Mouse (Mus musculus) embryonic facial prominence, embryonic 12.5 days (tissue): ENCODE results near the gene Zbtb21. TPM values are rescaled to one million over a fixed set of nuclear protein-coding genes. Genes with fewer than 3 reads are reported as not detected.
"Not testable (repeated sequence)": the region's sequence is repeated elsewhere in the genome, so short reads cannot be mapped to it uniquely, and the experiment has no call there.

Experiments
- ATAC-seq: fragments of 200-750 bp; cut with Nextera tagmentation; 2 replicates; pipeline ENCODE4 v1.8.0; 2017; ENCODE audit not compliant: insufficient number of reproducible peaks, insufficient read depth, low FRiP score, low TSS enrichment
- H3K27ac ChIP-seq: fragments of 300-500 bp; sonication (generic); 2 replicates; pipeline ENCODE4 v1.5.1; 2016; ENCODE audit warnings: mild to moderate bottlenecking
- H3K27me3 ChIP-seq: fragments of 300-500 bp; sonication (generic); 2 replicates; pipeline ENCODE4 v1.6.1; 2016; ENCODE audit warnings: mild to moderate bottlenecking, moderate library complexity
- H3K36me3 ChIP-seq: fragments of 300-500 bp; sonication (generic); 2 replicates; pipeline ENCODE4 v1.6.1; 2016; ENCODE audit warnings: mild to moderate bottlenecking
- H3K4me1 ChIP-seq: fragments of 300-500 bp; sonication (generic); 2 replicates; pipeline ENCODE4 v1.6.1; 2016
- H3K4me2 ChIP-seq: fragments of 300-500 bp; sonication (generic); replicated peaks from 2 replicates; pipeline ENCODE4 v1.6.1; 2016; ENCODE audit warnings: mild to moderate bottlenecking, moderate library complexity
- H3K4me3 ChIP-seq: fragments of 300-500 bp; sonication (generic); 2 replicates; pipeline ENCODE4 v1.5.1; 2016; ENCODE audit warnings: mild to moderate bottlenecking
- H3K9ac ChIP-seq: fragments of 300-500 bp; sonication (generic); 2 replicates; pipeline ENCODE4 v1.6.1; 2016; ENCODE audit warnings: mild to moderate bottlenecking, moderate library complexity
- H3K9me3 ChIP-seq: fragments of 300-500 bp; sonication (generic); 2 replicates; pipeline ENCODE4 v1.6.1; 2016; ENCODE audit warnings: mild to moderate bottlenecking, moderate library complexity
- WGBS: fragments of 180-500 bp; shearing (Covaris S2); methylation state at CpG from one replicate; pipeline ENCODE4 v1.1.7; 2016; 5-methylcytosine and 5-hydroxymethylcytosine counted together
- polyA plus RNA-seq: library from polyadenylated mRNA; unstranded; fragments of >200 nt; fragmentation: Nextera tagmentation; extraction: Ambion mirVana; gene quantifications from 2 replicates; pipeline ENCODE4 v1.2.1, GENCODE M21; 2016

The Zbtb21 gene
- polyA plus RNA-seq, result 14.2 and 16.7 TPM in 2 replicates

DNA sequence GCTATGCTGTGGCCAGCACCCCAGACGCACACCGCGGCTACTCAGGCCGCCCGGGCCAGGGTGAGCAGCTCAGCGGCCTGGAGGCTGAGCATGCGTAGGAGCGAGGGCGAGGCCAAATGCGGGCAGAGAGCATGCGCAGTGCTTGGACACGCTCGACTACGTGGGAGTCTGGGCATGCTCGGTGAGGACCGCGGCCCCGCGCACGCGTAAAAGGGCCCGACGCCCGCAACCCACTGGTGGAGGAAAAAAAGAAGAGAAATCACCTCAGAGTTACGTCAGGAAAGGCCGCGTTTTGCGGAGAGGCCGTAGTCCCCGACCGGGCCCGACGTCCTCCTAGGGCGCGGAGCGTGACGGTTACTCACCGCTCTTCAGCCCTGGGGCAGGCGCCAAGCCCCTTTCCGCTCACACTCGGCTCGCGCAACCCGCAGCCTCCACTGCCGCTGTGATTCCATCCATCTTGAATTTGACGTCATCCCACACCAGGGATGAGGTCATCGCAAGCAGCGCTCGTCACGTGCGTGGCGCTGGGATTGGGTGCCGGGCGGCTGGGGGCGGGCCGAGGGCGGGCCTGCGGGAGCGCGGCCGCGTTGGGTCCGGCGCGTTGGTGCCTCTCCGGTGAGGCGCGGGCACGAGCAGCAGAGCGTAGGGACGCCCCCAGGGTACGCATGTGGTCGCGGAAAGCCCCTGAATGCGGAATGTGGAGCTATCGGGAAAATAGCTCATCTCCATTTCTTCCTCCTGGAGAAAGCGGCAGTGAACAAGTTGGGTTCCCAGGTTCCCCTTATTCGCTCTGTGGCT is at the start of gene Zbtb21, which contains the start of gene C2cd2:
Gene Zbtb21, minus strand, starts transcription at position 472 of the 798 bp plus-strand sequence.
Gene C2cd2, minus strand, starts transcription at position 448 of the 798 bp plus-strand sequence.
- H3K4me3 ChIP-seq, result peak within 1 kb of the TSS; percentile 90
- ATAC-seq, result peak; percentile 99
- peaks cover 11% of the 10 kb centered on the region; the same call in 1 of the 2 replicates for H3K4me1 ChIP-seq
- WGBS, result under 1% methylated on average over 78 of the region's 78 CpGs
- no peaks in the 10 kb centered on the region for H3K36me3 ChIP-seq
- H3K9ac ChIP-seq, result peak within 1 kb of the TSS; percentile 89
- no peaks in the 10 kb centered on the region for H3K27me3 ChIP-seq
- peak within 1 kb of the TSS; percentile 95 for H3K27ac ChIP-seq
- H3K4me2 ChIP-seq, result peak within 1 kb of the TSS; percentile 89
- no peaks in the 10 kb centered on the region for H3K9me3 ChIP-seq

- H3K9ac ChIP-seq, result peak overlapping the region; percentile 48
- H3K27me3 ChIP-seq, H3K36me3 ChIP-seq, H3K4me1 ChIP-seq: not testable (repeated sequence)
- peak; percentile 43 for ATAC-seq
- peak overlapping the region; percentile 62 for H3K4me2 ChIP-seq
- WGBS, result under 1% methylated on average over 8 of the region's 8 CpGs
- peak overlapping the region; percentile 60 for H3K4me3 ChIP-seq
- peak overlapping the region; percentile 47; the same call in 1 of the 2 replicates for H3K27ac ChIP-seq
- H3K9me3 ChIP-seq, result peaks cover 16% of the 10 kb centered on the region
Observed at GRCm38 (mm10) chr16:97997383-97997731, 34.9 kb upstream of the Zbtb21 start.

DNA sequence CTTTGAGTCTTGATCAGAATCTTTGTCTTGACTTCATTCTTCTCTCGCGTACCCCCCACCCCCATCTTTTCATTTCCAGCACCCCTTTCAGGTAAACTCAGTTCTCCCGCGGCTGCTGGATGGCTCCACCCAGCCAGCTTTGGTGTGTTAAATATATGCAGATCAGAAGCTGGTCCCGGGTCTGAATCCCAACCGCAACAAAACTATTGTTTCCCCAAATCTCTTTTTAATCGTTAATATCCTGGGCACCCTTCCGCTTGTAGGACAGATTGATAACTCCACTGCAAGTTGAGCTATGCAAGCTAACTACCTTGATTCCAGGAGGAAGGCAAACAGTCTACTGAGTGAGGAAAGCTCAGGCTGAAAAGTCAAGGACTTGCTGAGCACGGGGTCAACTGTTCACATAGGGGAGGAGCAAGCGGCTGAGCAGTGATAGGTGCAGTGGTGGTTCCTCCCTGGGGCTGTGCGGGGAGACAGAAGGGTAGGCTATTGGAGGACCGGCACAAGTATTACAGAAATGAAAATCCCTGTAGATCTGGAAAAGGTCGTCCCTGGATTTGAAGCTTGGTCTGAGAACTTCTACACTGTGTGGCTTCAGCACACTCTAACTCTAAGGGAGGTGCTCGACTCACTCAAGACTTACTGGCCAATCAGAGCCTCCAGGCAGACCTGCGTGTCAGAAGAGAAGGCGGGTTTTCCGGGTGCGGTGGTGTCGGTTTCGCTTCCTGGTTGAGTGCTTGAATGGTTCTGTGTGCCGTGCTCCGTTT is 34.4 kb upstream of the Zbtb21 start, which contains the start of gene B230307C23Rik:
Gene B230307C23Rik, plus strand, starts transcription at position 700 of the 767 bp plus-strand sequence.
- Histone ChIP-seq H3K9me3 (peaks cover 10% of the 10 kb centered on the region), H3K9ac (peak within 1 kb of the TSS; percentile 50), H3K27me3 (no peaks in the 10 kb centered on the region), H3K4me1 (no peaks in the 10 kb centered on the region), H3K36me3 (peaks cover 8% of the 10 kb centered on the region; the same call in 1 of the 2 replicates), H3K27ac (peak within 1 kb of the TSS; percentile 47), H3K4me2 (peak within 1 kb of the TSS; percentile 62), H3K4me3 (peak within 1 kb of the TSS; percentile 60)
- WGBS, result 2% methylated on average over 22 of the region's 22 CpGs
- ATAC-seq, result peak; percentile 99

DNA sequence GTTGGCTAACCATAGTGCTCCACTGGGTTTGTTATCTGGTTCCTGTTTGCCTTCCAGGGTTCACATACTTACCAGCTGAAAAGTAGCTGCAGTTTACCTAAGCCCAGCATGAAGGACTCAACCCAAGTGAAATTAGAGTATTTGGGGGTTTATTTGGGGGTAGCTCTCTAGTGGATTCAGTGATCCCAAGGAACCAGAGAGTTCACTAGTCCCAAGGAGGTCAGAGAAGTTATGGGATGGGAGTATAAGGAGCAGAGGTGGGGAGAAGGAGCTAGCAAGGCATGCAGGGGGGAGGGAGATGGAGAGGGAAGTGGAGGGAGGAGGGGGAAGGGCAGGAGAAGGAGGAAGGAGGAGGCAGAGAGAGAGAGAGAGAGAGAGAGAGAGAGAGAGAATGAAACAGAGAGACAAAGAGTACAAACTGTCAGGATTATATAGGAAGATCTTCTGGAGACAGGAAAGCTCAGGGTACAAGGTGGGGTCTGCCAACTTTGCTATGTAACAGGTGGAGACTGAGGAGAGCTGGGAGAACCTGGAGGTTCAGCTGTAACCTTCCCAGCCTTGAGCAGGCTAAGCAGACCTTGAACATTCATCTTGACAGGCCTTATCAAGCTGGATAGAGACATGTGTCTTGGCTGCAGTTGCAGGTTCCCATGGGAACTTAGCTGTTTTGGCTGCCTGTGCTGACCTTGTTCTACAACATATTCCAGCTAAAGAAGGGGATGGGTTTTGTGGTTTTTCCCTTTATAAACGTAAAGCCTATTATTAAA is 33.6 kb upstream of the Zbtb21 start:
- Histone ChIP-seq H3K27me3 (no peaks in the 10 kb centered on the region), H3K9me3 (peaks cover 10% of the 10 kb centered on the region), H3K9ac (no peak overlapping the region), H3K4me2 (peak overlapping the region; percentile 62), H3K4me1 (no peaks in the 10 kb centered on the region), H3K36me3 (peaks cover 8% of the 10 kb centered on the region; the same call in 1 of the 2 replicates), H3K27ac (no peak overlapping the region), H3K4me3 (peak overlapping the region; percentile 60)
- no peak for ATAC-seq
- WGBS, result 24% methylated on average over 1 of the region's 1 CpGs

DNA sequence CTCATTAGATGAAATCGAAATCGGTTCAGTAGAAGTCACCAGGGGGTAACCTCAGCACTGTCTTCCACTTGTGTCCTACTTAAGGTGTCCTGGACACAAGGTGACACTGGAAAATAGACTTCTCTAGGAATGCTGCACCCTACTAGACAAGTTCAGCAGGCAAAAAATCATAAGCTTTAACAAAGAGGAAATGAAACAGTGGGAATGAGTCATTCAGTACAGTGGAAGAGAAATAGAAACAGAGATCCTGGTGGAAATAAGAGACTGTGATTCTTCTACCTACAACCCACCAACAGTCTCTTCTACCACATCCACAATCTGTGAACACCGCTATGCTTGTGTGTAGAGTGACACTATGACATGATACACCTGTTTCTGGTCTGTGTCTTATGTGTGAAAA is 30.1 kb upstream of the Zbtb21 start:
- not testable (repeated sequence) for H3K4me1 ChIP-seq, H3K4me3 ChIP-seq, H3K4me2 ChIP-seq, H3K36me3 ChIP-seq, H3K9ac ChIP-seq, H3K9me3 ChIP-seq, H3K27ac ChIP-seq, H3K27me3 ChIP-seq, ATAC-seq
- WGBS, result 79% methylated on average over 3 of the region's 3 CpGs

- Histone ChIP-seq H3K27me3 (no peaks in the 10 kb centered on the region), H3K4me2 (no peak overlapping the region), H3K9me3 (0 out of 2 replicates have a peak, but pooled peaks cover 3% of the 10 kb centered on the region), H3K4me1 (no peaks in the 10 kb centered on the region), H3K9ac (no peak overlapping the region), H3K4me3 (no peak overlapping the region), H3K36me3 (no peaks in the 10 kb centered on the region), H3K27ac (no peak overlapping the region)
- 68% methylated on average over 2 of the region's 2 CpGs for WGBS
- no peak for ATAC-seq
Observed at GRCm38 (mm10) chr16:97991517-97991916, 29.1 kb upstream of the Zbtb21 start.

DNA sequence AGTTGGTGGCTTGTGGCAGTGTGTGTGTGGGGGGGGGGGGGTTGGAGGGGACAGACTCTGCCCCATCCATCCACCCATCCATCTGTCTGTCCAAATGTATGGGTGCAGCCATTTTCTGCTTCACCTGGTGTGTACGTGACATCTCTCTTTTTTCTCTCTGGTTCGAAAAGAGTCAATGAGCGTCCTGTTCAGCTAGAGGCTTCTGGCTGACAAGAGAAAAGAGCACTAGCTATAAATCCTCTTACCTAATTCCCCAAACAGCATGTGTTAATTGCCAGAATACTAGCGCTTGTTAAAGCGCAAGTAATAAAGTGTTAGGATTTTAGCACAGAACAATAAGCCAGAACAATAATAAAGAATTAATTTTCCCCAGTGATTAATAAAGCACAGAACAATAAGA is 22.2 kb upstream of the Zbtb21 start:
- no peak overlapping the region for H3K4me2 ChIP-seq
- ATAC-seq, result no peak
- no peaks in the 10 kb centered on the region for H3K4me1 ChIP-seq
- no peak overlapping the region for H3K27ac ChIP-seq
- H3K9me3 ChIP-seq, result 0 out of 2 replicates have a peak, but pooled peaks cover 3% of the 10 kb centered on the region
- H3K9ac ChIP-seq, result no peak overlapping the region
- 81% methylated on average over 5 of the region's 5 CpGs for WGBS
- no peak overlapping the region for H3K4me3 ChIP-seq
- H3K27me3 ChIP-seq, result no peaks in the 10 kb centered on the region
- no peaks in the 10 kb centered on the region for H3K36me3 ChIP-seq

DNA sequence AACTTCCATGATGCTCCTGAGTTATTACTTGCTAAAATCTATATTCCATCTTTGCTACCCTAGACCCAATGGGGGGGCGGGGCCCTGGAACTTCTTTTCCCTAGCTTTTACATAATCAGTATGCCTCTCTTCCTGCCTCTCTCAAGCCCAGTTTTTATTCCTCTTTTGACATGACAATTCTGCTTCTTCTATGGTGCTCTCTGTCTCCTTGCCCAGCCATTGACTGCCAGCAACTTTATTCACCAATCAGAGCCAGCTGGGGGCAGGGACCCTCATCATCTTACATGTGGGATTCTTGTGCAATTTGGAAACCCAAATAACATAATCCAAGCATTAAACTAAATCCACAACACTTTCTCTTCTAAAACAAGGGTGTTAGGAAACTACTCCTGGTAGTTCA is 18.9 kb upstream of the Zbtb21 start:
- H3K27me3 ChIP-seq, result no peaks in the 10 kb centered on the region
- H3K4me2 ChIP-seq, result no peak overlapping the region
- no peaks in the 10 kb centered on the region for H3K36me3 ChIP-seq
- H3K4me3 ChIP-seq, result no peak overlapping the region
- H3K9ac ChIP-seq, result no peak overlapping the region
- H3K27ac ChIP-seq, result no peak overlapping the region
- ATAC-seq, result no peak
- WGBS, result 94% methylated on average over 1 of the region's 1 CpGs
- no peaks in the 10 kb centered on the region for H3K9me3 ChIP-seq
- H3K4me1 ChIP-seq, result no peaks in the 10 kb centered on the region

GRCm38 (mm10) chr16:97977722-97978121 is 15.3 kb upstream of the Zbtb21 start:
- ATAC-seq, result no peak
- Histone ChIP-seq H3K9me3 (no peaks in the 10 kb centered on the region), H3K4me3 (no peak overlapping the region), H3K27me3 (no peaks in the 10 kb centered on the region), H3K36me3 (no peaks in the 10 kb centered on the region), H3K4me1 (no peaks in the 10 kb centered on the region), H3K9ac (no peak overlapping the region), H3K4me2 (no peak overlapping the region), H3K27ac (no peak overlapping the region)
- WGBS, result 92% methylated on average over 3 of the region's 3 CpGs

DNA sequence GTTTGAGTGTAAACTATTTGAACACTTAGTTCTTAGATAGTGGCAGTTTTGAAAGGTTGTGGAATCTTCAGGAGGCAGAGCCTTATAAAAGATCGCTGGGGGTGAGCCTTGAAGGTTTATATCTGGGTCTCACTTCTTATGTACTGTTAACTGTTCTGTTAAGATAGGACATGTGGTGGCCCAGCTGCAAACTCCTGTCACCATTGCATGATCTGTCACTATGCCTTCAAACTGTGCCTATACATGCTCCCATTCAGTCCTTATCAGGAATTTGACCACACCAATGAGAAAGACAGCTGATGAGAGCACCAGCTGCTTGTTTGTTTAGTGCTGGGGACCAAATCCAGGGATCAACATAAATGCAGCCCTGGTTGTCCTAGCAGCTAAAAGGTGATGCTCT is 14.9 kb upstream of the Zbtb21 start:
- Histone ChIP-seq H3K4me1 (no peaks in the 10 kb centered on the region), H3K36me3 (no peaks in the 10 kb centered on the region), H3K9ac (no peak overlapping the region), H3K27me3 (no peaks in the 10 kb centered on the region), H3K27ac (no peak overlapping the region), H3K4me2 (no peak overlapping the region), H3K9me3 (no peaks in the 10 kb centered on the region), H3K4me3 (no peak overlapping the region)
- ATAC-seq, result no peak
- 67% methylated on average over 1 of the region's 1 CpGs for WGBS

- WGBS, result 88% methylated on average over 3 of the region's 3 CpGs
- Histone ChIP-seq H3K4me2 (no peak overlapping the region), H3K9ac (no peak overlapping the region), H3K36me3 (no peaks in the 10 kb centered on the region), H3K9me3 (no peaks in the 10 kb centered on the region), H3K4me1 (peaks cover 4% of the 10 kb centered on the region; the same call in 1 of the 2 replicates), H3K27me3 (no peaks in the 10 kb centered on the region), H3K27ac (no peak overlapping the region), H3K4me3 (no peak overlapping the region)
- ATAC-seq, result no peak
Observed at GRCm38 (mm10) chr16:97963956-97964540, 1.6 kb upstream of the Zbtb21 start.
